Mouse (Mus musculus): ENCODE results near the gene Cd3e.
"Not testable (repeated sequence)": the region's sequence is repeated elsewhere in the genome, so short reads cannot be mapped to it uniquely, and the experiment has no call there.

Cd3e gene

DNA sequence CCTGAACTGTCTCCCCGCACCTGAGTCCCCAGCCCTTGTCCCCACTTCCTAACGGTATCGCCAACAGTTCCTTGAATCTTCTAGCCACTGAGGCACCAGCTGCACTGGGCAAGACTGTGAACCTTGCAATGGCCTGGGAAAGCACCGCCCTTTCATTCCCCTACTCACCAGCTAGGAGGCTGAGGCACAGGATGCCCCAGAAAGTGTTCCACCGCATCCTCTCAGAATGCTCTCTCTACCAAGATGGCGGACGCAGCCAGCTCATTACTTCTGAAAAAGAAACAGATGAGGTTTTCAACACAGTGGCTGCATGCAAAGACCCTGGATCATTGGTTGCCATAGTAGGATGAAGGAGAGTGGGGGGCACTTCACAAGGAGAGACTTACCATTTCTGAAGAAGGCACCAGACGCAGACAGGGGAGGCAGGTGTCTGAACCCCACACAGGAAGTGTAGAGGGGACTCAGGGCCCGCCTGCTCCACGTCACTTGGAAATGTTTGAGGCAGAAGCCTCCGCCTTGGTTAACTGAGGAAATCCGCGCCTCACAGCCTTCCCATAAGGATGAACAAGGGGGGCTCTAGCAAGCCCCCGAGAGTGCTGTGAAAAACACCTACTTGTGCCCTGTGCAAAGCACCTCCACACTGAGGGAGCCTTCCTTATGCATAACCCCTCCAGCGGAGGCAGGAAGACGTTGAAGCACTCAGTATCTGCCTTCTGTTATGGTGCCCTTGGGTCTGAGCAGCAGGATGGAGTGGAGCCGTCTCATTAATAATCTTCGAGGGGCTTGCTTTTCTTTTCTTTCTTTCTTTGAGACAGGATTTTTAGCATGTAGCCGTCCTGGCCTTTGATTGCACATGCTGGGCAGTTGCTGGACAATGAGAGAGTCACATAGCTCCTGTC is at the start of gene Cd3e:
Gene Cd3e, minus strand, starts transcription at position 448 of the 899 bp plus-strand sequence.
- DNase-seq = peak; percentile 82 to 88

DNA sequence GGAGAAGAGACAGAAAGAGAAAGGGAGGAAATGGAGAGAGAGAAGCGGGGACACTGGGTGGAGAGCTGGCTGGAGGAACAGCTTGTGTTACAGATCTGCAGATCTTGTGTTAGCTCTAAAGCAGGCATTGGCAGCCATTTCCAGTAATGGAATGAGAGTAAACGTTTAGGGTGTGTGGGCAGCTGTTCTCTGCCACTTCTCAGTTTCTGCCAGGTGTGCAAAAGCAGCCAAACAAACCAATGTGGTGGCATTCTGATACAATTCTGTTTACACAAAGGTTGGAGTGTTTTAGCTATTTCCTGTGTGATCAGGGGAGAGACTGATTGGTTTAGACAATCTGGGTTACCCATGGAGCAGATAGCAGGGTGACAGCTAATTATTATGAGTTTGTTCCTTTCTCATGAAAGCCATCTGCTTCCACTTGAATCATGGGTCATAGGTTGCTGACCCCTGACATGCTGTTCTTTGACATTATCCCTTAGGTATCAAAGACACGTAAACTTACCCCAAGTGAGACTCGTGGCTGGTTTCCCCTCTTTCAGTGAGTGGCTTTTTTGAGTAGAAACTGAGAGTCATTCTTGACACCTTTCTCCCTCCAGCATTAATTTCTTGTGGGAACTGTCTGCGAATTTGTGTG is 49.0 kb upstream of the Cd3e start:
- peak; percentile 29 to 45 for DNase-seq

DNA sequence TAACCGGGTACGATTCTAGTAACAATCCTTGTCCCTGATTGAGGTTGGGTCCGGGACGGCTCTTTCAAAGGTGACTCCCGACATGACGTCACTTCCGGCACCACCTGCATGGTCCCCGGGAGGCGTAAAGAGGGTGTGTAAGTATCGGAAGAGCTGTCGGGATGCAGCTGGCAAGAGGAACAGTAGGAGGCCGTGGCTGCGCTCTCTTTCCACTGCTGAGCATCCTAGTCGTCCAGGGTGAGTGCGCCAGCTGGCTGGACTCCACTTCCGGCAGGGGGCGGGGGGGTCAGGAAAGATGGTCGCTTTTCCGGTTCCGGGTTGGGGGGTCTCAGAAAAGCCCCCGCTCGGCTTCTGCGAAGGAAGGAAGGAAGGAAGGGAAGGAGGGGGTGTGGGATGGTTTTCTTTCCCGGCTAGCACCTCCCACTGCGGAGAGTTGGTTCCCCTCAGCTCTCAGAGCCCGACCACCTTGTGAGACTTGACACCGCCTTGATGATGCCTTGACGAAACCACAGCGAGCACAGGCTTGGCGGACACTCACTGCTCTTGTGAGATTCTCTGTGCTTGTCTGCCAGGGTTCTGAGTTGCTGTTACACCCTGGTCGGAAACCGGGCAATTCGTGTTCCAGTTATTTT is 45.8 kb upstream of the Cd3e start, which contains the start of gene Mpzl3:
Gene Mpzl3, plus strand, starts transcription at position 105 of the 632 bp plus-strand sequence.
- peak; percentile 86 to 87 for DNase-seq

DNA sequence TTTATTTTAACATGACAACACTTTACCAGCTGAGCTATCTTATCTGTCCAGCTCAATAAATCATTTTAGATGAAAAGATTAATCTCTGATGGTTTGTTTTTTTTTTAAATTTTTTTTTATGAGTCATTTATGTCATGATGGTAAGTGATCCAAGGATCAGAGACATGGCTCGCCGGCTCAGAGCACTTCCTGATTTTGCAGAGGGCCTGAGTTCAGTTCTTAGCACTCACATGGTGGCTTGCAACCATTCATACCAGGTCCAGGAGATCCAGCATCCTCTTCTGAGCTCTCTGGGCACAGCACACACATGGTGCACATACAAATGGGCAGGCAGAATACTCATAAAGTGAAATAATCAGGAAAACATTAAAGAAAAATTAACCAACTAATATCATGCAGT is 40.9 kb upstream of the Cd3e start:
- no peak for DNase-seq

DNA sequence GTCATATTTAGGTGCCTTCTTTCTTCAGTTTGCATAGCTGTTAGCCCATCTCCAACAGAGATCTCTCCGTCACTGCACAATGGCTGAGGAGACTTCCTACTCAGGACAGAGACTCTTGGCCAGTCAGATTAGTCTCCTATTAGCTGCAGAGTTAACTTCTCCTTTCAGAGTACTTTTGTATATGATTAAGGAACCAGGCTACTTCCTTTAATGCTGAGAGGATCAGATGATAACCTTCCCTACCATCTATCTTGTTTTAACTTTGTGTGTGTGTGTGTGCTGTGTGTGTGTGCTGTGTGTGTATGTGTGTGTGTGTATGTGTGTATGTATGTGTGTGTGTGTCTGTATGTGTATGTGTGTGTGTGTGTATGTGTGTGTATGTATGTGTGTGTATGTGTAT is 40.3 kb upstream of the Cd3e start:
- DNase-seq = no peak

DNA sequence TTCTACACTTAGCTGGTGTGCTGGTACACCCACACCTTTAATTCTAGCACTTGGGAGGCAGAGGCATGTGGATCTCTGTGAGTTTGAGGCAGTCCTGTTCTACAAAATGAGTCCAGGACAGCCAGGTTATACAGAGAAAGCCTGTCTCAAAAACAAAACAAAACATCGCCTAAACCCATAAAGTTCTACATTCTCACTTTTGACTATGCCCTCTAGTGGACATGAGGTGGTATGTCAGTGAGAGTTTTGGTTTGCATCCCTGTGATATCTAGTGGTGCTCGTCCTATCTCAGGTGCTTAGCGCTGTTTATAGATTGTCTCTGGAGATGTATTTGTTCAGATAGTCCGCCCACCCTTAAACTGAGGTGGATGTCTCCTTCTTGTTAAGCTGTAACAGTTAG is 39.1 kb upstream of the Cd3e start:
- no peak for DNase-seq

DNA sequence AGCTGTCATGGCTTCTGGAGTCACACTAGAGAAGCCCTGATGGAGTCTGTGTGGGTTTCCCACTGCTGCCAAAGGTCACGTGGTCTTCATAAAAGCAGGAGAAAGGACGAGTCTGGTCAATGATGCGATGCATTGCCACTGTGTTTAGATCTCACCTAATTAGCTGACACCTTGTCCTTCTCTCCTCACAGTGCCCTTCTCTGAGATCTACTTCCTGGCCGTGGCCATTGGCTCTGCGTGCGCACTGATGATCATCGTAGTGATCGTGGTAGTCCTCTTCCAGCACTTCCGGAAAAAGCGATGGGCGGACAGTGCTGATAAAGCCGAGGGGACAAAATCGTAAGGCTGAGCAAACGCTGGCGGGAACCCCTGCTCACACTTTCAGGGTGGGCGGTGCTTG is 37.5 kb upstream of the Cd3e start:
- no peak for DNase-seq

DNA sequence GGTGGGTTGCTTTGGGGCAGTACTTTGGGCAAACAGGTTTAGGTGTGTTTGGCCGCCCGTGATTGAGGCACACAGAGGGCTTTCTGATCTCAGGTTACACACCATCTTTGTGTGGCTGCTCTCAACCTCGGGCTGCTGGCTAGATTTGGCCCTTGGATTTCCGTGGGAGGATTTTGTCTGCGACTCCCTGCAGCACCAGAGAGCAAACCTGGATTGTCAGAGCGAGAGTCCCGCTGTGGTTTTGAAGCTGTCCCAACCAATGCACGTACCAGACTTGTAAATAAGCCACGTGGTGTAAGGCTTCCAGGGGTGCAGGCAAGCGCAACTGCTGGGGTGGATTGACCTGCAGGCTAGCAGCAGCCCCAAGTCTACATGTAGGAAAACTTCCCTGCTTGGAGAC is 33.5 kb upstream of the Cd3e start:
- no peak for DNase-seq

DNA sequence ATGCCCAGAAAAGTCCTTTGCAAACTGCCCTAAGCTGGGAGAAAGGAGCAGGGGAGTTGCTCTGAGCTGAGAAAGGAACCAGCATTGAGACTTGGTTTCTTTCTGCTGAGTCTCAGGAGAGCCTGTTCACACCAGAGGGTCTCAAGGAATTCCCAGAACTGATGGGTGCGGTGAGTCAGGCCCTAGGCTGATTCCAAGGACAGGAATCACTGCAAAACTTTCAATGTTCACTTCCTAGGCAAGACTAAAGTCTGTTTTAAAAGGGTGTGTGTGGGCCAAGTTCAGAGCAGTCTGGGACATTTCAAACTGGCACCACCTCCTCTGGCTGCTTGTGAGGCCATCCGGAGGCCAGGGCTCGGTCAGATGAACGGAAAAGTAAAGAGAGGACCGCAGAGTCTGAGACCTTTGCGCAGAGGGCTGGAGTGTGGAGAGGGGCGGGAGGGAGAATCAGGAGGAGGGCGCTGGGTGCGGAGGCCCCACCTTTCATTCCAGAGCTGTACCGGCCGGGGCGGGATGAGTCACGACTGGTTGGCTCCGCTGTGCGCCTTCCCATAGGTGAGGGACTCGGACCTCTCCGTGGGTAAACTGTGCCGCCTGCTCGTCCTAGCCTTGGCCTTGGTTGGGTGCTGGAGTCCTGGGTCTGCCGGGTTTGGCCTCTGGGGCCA is 32.8 kb upstream of the Cd3e start:
- DNase-seq = peak in 1 of 2 experiments; percentile 41

DNA sequence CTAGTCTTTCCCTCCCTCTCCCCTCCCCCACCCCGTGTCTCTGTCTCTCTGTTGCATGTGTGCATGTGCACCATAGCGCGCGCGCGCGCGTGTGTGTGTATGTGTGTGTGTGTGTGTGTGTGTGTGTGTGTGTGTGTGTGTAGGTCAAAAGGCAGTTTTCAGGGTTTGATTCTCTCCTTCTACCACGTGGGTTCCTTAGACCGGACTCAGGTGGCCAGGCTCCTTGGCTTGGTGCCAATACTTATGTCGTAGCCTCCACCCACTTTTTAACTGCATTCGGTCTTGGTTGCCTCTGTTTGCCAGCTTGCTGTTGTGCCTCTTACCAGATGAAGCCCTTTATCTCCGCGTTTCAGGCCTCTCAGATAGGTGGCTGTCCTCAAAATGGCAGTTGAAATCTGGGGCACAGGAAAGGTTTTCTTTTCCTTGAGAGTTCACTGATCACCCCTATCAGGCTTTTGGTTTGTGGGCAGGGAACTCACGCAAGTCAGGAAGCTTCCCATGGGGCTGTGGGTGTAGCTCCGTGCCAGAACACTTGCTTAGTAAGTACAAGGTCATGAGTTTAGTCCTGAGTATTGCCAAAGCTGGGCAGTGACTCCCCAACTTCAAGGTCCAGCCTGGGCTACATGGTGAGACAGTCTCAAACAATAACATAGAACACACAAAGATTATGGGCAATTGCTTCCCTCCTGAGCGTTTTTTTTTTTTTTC is 31.9 kb upstream of the Cd3e start:
- no peak for DNase-seq

DNA sequence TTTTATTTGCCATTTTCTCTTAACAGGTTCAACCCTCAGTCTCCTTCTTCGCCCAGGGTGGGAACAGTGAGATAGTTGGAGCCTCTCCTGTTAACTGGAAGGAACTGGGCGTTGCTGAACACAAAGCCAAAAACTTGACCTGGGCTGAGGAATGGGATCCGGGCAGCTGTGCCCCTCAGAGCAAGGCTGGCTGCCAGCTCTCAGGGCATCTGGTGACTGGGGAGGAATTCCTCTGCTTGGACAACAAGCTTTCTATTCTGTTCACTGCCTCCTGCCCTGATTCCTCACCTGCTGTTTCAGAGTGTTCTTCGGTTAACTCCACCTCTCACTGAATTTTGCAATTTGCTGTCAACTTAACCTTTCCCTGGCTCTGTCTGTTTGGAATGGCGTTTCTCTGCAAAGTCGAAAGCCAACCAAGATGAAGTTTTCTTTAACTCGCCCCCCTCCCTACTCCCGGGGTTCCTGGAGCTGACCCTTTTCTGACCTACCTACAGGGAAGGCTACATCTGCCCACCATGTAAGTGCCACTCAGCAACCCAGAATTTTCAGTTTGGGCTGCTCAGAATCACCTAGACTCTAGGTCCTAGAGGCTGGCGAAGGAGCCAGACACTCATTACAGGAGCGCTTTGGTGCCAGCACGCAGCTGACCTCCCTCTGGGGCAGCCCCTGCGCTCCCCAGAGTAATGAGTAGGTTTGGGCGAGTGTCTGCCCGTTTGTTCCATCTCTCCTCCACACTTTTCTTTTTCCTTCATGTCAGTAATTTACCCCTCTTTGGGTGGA is 30.8 kb upstream of the Cd3e start:
- DNase-seq = no peak

DNA sequence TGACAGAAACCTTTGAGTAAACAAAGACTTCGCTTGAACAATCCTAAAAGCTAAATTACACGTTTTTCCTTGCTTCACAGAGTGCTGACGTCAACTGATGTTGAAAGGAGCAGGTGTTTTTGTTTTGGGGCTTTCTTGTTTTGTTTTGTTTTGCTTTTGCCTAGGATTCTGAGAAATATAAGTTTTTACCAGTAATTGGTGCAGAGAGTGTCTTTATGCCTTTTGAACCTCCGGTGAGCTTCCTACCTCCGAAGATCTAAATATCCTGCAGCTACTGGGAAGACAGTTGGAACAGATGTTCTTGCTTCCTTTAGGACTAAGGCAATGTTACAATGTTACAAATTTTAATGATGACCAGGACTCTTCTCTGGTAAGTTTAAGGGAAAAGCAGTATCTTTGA is 30.1 kb upstream of the Cd3e start, which contains the start of gene Mpzl2:
Gene Mpzl2, plus strand, starts transcription at position 301 of the 400 bp plus-strand sequence.
- DNase-seq = no peak

DNA sequence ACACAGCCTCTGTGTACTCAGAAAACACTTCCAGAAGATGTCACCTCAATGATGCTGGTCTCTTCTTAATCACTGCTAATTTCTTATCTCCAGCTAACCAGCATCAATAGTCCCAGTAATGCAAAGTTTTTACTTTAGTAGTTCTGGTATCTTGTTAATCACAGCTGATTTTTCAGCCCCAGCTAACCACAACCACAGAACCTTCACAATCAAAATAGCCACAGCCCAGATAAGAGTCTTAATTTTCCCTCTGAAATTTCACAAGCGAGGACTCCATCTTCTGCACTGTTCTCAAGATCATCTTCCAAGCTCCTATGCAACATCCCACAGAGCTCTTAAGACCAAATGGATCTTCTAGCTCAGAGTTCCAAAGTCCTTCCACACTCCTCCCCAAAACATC is 28.4 kb upstream of the Cd3e start:
- DNase-seq = not testable (repeated sequence)

DNA sequence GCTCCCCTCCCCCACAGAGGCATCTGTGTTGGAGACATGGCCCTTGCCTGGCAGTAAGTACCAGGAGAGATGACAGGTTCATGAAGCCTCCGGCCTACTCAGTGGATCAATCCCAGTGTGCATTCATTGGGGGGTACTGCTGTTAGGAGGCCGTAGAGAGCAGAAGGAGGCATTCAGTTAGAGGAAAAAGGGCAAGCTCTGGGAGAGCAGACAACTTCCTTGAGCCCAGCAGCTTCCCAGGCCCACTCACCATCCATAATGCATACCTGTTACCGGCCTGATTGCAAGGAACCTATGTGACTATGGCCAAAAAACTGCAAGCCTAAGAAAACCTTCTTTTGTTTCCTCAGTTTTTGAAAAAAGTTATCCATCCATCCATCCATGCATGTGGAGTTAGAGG is 25.1 kb upstream of the Cd3e start:
- DNase-seq = no peak

DNA sequence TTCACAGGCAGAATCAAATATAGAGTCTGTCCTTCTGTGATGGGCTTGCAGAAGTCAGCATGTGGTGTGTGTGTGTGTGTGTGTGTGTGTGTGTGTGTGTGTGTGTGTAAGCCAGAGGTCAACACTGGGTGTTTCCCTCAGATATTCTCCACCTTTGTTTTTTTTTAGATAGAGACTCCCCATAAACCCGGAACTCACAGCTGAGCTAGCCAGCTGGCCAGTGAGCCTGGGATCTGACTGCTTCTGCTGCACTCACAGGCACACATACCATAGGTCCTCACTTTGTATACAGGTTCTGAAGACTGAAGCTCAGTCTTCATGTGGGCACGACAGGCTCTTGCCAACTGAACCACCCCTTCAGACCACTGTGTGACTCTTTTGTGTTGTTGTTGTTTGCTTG is 22.8 kb upstream of the Cd3e start:
- no peak for DNase-seq

DNA sequence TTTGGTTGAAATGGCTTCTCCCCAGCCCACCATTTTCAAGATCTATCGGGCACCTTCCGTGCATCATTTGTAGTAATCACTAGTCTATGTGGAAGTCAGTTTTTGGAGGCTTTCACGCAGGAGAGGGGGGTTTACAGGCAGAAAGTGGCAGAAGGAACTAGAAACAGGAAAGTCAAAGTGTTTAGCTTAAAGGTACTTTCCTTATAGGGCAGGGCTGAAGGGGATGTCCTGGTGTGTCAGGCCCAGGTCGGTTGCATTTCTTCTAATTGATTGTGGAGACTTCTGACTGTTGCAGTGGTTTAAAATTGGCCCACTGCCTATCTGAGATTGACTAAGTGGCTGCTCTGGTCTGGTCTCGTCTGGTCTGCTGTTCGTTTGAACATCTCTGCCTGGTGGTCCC is 20.9 kb upstream of the Cd3e start:
- no peak for DNase-seq

DNA sequence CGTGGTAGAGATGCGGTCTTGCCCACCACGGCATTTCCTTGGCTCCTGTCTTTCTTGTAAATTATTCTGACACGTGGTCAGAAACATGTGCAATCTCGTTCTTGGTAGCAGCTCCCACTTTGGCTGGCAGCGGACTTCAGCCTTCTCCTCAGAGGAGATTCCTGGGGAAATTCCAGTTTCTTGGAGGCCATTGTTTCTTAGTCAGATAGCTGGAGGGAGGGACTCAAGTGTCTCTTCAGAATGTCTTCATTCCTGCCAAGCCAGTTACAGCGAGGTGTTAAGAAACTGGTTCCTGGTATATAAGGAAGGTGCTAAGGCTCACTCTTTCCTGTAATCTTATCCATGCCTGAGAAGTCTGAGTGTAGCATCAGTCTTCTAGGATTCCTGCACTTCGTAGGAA is 17.9 kb upstream of the Cd3e start:
- no peak for DNase-seq

DNA sequence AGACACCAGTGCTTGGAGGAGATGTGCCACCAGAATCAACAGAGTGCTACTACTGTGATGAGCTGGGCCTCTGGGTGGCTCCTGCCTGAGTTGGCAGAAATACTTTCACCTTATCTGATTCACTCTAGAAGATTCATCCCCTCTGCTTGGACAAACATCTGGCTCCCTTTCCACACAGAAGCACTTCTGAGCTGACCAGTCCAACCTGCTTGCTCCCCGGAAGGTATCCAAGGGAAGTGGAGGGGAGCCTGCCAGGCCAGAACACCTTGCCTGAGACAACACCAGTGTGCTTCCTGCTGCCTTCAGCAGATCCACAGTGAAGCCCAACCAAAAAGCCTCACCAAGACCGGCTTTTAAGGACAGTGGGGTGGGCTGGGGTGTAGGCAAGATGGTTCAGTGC is 14.8 kb upstream of the Cd3e start:
- no peak for DNase-seq

DNA sequence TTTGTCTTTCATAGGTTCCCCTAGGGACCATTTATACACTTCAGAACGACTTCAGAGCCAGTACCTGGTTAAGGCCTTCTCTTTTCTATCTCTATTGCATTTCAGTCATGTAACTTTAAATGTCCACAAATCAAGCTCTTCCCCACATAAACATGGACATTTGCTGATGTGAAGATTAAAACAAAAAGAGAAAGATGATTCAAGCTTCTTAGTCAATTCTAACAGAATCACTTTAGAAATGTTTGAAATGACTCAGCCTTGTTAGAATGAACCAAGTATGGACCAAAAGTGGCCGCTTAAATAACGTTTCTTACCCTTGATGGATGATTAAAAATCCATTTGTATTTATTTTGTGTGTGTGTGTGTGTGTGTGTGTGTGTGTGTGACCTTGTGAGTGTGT is 14.2 kb upstream of the Cd3e start:
- no peak for DNase-seq

DNA sequence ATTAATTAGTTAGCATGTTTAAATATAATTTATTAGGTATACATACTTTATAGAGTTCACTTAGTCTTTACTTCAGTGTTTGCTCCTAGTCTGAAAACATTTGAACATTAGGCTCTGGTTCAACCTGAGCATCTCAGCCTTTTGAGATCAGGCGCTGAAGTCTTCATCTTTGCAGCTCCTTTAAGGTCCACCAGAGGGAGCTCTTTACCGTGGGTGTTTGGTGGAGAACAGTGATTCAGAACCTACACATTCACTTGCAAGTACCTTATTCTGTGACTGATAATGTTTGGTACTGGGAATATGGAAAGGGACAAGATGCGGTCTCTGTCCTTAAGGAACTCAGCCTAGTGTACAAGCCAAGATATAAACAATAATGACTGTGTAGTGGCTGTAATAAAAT is 13.4 kb upstream of the Cd3e start:
- DNase-seq = peak; percentile 64 to 65

DNA sequence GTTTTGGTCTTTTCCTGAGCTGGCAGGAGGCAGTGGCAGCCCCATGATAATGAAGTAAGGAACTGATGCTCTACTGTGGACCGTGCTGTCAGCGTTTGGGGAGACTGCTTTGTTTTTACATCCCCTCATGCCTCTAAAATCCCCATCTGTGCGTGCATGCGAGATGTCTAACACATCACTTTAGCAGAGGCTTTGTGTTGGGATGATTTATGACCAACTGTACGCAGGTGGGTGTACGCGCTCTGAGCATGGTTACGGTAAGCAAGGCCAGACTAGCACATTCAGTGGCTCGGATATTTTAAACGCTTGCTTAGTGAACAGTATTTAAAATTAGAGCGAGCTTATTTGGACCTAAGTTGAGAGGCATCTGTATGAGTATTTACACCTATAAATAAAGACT is 8.6 kb upstream of the Cd3e start:
- no peak for DNase-seq

DNA sequence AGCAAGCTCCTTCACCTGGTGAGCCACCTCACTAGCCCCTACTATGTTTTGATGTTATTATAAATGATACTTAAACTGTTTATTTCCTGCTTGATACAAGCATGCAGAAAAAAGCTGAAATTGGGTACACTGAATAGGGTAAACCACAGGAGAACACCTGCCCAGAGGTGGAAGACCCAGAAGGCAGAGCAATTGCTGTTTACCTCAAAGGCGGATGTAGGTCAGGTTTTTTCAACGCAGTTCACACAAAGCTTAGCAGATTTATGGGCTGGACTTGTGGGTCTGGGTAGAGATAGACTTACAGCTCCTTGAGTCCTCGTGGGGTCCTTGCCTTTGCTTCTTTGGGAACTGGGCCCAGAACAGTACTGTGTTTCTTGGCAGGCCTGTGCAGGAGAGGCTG is 6.4 kb upstream of the Cd3e start:
- peak; percentile 36 to 65 for DNase-seq
